Mouse (Mus musculus) CH12.LX (cell line): ENCODE results near the gene Slc43a3. TPM values are rescaled to one million over a fixed set of nuclear protein-coding genes. Genes with fewer than 3 reads are reported as not detected.
A peak's percentile ranks its signal among the peaks of the same experiment; 100 is the strongest.

Experiments used
- DNase-seq: peaks from one replicate; pipeline ENCODE4 v3.0.0-alpha.2; 2013; ENCODE audit errors: extremely low read depth
- H3K27ac ChIP-seq: 2 replicates; pipeline ENCODE4 v1.5.1; 2012; ENCODE audit warnings: low read depth, mild to moderate bottlenecking, control low read depth, moderate library complexity; ENCODE audit not compliant: insufficient read depth
- H3K27me3 ChIP-seq: replicated peaks from 2 replicates; pipeline ENCODE3; 2012; ENCODE audit warnings: inconsistent platforms
- H3K36me3 ChIP-seq, 2 experiments: replicated peaks in 1 of 2; 2 replicates each; pipeline versions ENCODE3 to v1.6.1; 2012; ENCODE audit warnings: inconsistent platforms in 1 of 2, low read length in 1 of 2, mild to moderate bottlenecking in 1 of 2, mixed read lengths in 1 of 2, moderate library complexity in 1 of 2; ENCODE audit not compliant: control insufficient read depth in 1 of 2, insufficient read depth in 1 of 2
- H3K4me1 ChIP-seq, 2 experiments: 2 replicates each; pipeline ENCODE4 v1.6.1; 2012; ENCODE audit warnings: inconsistent platforms in 1 of 2, moderate library complexity in 1 of 2; ENCODE audit not compliant: insufficient read depth in 2 of 2, control insufficient read depth in 1 of 2
- H3K4me2 ChIP-seq: 2 replicates; pipeline ENCODE4 v1.6.1; 2012; ENCODE audit warnings: low read depth, mild to moderate bottlenecking, control low read depth; ENCODE audit not compliant: poor library complexity, insufficient read depth, severe bottlenecking
- H3K4me3 ChIP-seq, 3 experiments: fragments of 150-350 bp in 1 of 3; sonication (generic) in 1 of 3; replicated peaks in 1 of 3; 2 replicates each; pipeline versions ENCODE3 to v1.5.1; 2011 to 2012; ENCODE audit warnings: low read depth in 2 of 3, low read length in 2 of 3, mild to moderate bottlenecking in 2 of 3, moderate library complexity in 2 of 3, control low read depth in 1 of 3, improper control_type of control experiment in 1 of 3, inconsistent platforms in 1 of 3, mixed read lengths in 1 of 3; ENCODE audit not compliant: poor library complexity in 1 of 3
- H3K79me2 ChIP-seq: replicated peaks from 2 replicates; pipeline ENCODE4 v1.6.1; 2012; ENCODE audit warnings: mild to moderate bottlenecking, moderate library complexity; ENCODE audit not compliant: control insufficient read depth, poor library complexity, insufficient read depth, severe bottlenecking; ENCODE audit errors: extremely low read depth
- H3K9ac ChIP-seq: 2 replicates; pipeline ENCODE4 v1.6.1; 2012; ENCODE audit warnings: low read depth, mild to moderate bottlenecking, control low read depth, moderate library complexity; ENCODE audit not compliant: insufficient read depth
- H3K9me3 ChIP-seq: replicated peaks from 2 replicates; pipeline ENCODE3; 2012; ENCODE audit warnings: low read length, inconsistent platforms, mixed read lengths
- CHD1 ChIP-seq: IDR thresholded peaks from 2 replicates; pipeline ENCODE4 v1.6.1; 2012; ENCODE audit warnings: low read depth, low read length, improper control_type of control experiment, inconsistent platforms
- CTCF ChIP-seq, 2 experiments: IDR thresholded peaks in 1 of 2; conservative IDR thresholded peaks in 1 of 2; 2 replicates each; pipeline ENCODE4 v1.5.1; 2011 to 2012; ENCODE audit warnings: low read depth in 2 of 2, low read length in 2 of 2, improper control_type of control experiment in 1 of 2, inconsistent platforms in 1 of 2, mild to moderate bottlenecking in 1 of 2, moderate library complexity in 1 of 2
- E2F4 ChIP-seq: IDR thresholded peaks from 2 replicates; pipeline ENCODE4 v1.6.1; 2011; ENCODE audit warnings: low read depth, low read length, improper control_type of control experiment; ENCODE audit not compliant: insufficient replicate concordance
- ELF1 ChIP-seq: IDR thresholded peaks from 2 replicates; pipeline ENCODE4 v1.6.1; 2014; ENCODE audit warnings: low read depth, mild to moderate bottlenecking, inconsistent platforms, low read length, improper control_type of control experiment
- EP300 ChIP-seq: IDR thresholded peaks from 2 replicates; pipeline ENCODE4 v1.6.1; 2011; ENCODE audit warnings: low read length, improper control_type of control experiment
- ETS1 ChIP-seq: conservative IDR thresholded peaks from 2 replicates; pipeline ENCODE4 v1.6.1; 2012; ENCODE audit warnings: low read depth, mild to moderate bottlenecking, inconsistent platforms, low read length, improper control_type of control experiment, moderate library complexity
- GABPA ChIP-seq: IDR thresholded peaks from 2 replicates; pipeline ENCODE4 v1.6.1; 2012; ENCODE audit warnings: low read depth, low read length, improper control_type of control experiment, inconsistent platforms; ENCODE audit not compliant: insufficient replicate concordance
- HCFC1 ChIP-seq: IDR thresholded peaks from 2 replicates; pipeline ENCODE4 v1.6.1; 2012; ENCODE audit warnings: low read depth, mild to moderate bottlenecking, inconsistent platforms, low read length, improper control_type of control experiment
- JUN ChIP-seq: IDR thresholded peaks from 2 replicates; pipeline ENCODE4 v1.6.1; 2011; ENCODE audit warnings: low read depth, mild to moderate bottlenecking, low read length, improper control_type of control experiment, moderate library complexity; ENCODE audit not compliant: insufficient read depth
- MAFK ChIP-seq: IDR thresholded peaks from 2 replicates; pipeline ENCODE4 v1.6.1; 2011; ENCODE audit warnings: low read length, improper control_type of control experiment; ENCODE audit not compliant: insufficient replicate concordance
- MAX ChIP-seq: IDR thresholded peaks from 2 replicates; pipeline ENCODE4 v1.6.1; 2011; ENCODE audit warnings: low read length, improper control_type of control experiment
- MAZ ChIP-seq: IDR thresholded peaks from 2 replicates; pipeline ENCODE4 v1.6.1; 2012; ENCODE audit warnings: low read depth, mild to moderate bottlenecking, inconsistent platforms, low read length, improper control_type of control experiment, moderate library complexity
- MEF2A ChIP-seq: IDR thresholded peaks from 2 replicates; pipeline ENCODE4 v1.6.1; 2014; ENCODE audit warnings: low read depth, mild to moderate bottlenecking, inconsistent platforms, low read length, improper control_type of control experiment, borderline replicate concordance
- MXI1 ChIP-seq: IDR thresholded peaks from 2 replicates; pipeline ENCODE4 v1.6.1; 2011; ENCODE audit warnings: mild to moderate bottlenecking, low read depth, low read length, improper control_type of control experiment
- MYC ChIP-seq: IDR thresholded peaks from 2 replicates; pipeline ENCODE4 v1.6.1; 2011; ENCODE audit warnings: low read depth, mild to moderate bottlenecking, improper control_type of control experiment, low read length
- NELFE ChIP-seq: IDR thresholded peaks from 2 replicates; pipeline ENCODE4 v1.6.1; 2011; ENCODE audit warnings: low read depth, low read length, improper control_type of control experiment
- NRF1 ChIP-seq: IDR thresholded peaks from 2 replicates; pipeline ENCODE4 v1.6.1; 2014; ENCODE audit warnings: low read depth, mild to moderate bottlenecking, inconsistent platforms, low read length, improper control_type of control experiment, moderate library complexity
- PAX5 ChIP-seq: IDR thresholded peaks from 2 replicates; pipeline ENCODE4 v1.6.1; 2012; ENCODE audit warnings: low read length, inconsistent platforms, mixed read lengths
- POLR2A ChIP-seq: IDR thresholded peaks from 2 replicates; pipeline ENCODE4 v1.6.1; 2011; ENCODE audit warnings: low read depth, mild to moderate bottlenecking, improper control_type of control experiment, low read length
- POLR2AphosphoS2 ChIP-seq: IDR thresholded peaks from 2 replicates; pipeline ENCODE4 v1.6.1; 2011; ENCODE audit warnings: low read depth, low read length, improper control_type of control experiment
- RAD21 ChIP-seq: IDR thresholded peaks from 2 replicates; pipeline ENCODE4 v1.6.1; 2011; ENCODE audit warnings: low read depth, mild to moderate bottlenecking, low read length, improper control_type of control experiment, moderate library complexity
- RCOR1 ChIP-seq: conservative IDR thresholded peaks from 2 replicates; pipeline ENCODE4 v1.6.1; 2012; ENCODE audit warnings: low read depth, mild to moderate bottlenecking, inconsistent platforms, low read length, improper control_type of control experiment
- SIN3A ChIP-seq: IDR thresholded peaks from 2 replicates; pipeline ENCODE4 v1.6.1; 2012; ENCODE audit warnings: low read length, improper control_type of control experiment, inconsistent platforms
- TBP ChIP-seq: conservative IDR thresholded peaks from 2 replicates; pipeline ENCODE4 v1.6.1; 2011; ENCODE audit warnings: low read depth, low read length, improper control_type of control experiment
- TCF12 ChIP-seq: IDR thresholded peaks from 2 replicates; pipeline ENCODE4 v1.6.1; 2014; ENCODE audit warnings: low read depth, mild to moderate bottlenecking, inconsistent platforms, low read length, improper control_type of control experiment
- USF2 ChIP-seq: conservative IDR thresholded peaks from 2 replicates; pipeline ENCODE4 v1.6.1; 2011; ENCODE audit warnings: low read depth, low read length, improper control_type of control experiment
- ZC3H11A ChIP-seq: IDR thresholded peaks from 2 replicates; pipeline ENCODE4 v1.6.1; 2012; ENCODE audit warnings: low read depth, mild to moderate bottlenecking, inconsistent platforms, low read length, improper control_type of control experiment
- ZKSCAN1 ChIP-seq: IDR thresholded peaks from 2 replicates; pipeline ENCODE4 v1.6.1; 2012; ENCODE audit warnings: low read depth, inconsistent platforms, low read length, improper control_type of control experiment, borderline replicate concordance
- ZMIZ1 ChIP-seq: IDR thresholded peaks from 2 replicates; pipeline ENCODE4 v1.6.1; 2012; ENCODE audit warnings: low read depth, mild to moderate bottlenecking, inconsistent platforms, low read length, improper control_type of control experiment
- ZNF384 ChIP-seq: IDR thresholded peaks from 2 replicates; pipeline ENCODE4 v1.6.1; 2012; ENCODE audit warnings: low read depth, low read length, improper control_type of control experiment, inconsistent platforms
- dilution Hi-C: fragments of 300-500 bp; cut with MboI; formaldehyde crosslinking; loops from 2 replicates; pipeline ENCODE4 v1.14.3; 2020; ENCODE audit warnings: low sequenced_read_pairs; ENCODE audit not compliant: extremely low pct_unique_long_range_greater_than_20kb, extremely low pct_ligation_motif_present
- in situ Hi-C: fragments of 300-500 bp; cut with MboI; formaldehyde crosslinking; loops from 3 replicates; pipeline ENCODE4 v1.14.3; 2019; ENCODE audit warnings: low sequenced_read_pairs, low pct_ligation_motif_present, low pct_unique_long_range_greater_than_20kb, mixed read lengths
- polyA plus RNA-seq: library from polyadenylated mRNA; unstranded; fragments of >175 nt; gene quantifications from 2 replicates; pipeline ENCODE4 v1.2.1, GENCODE M21; 2012; ENCODE audit warnings: low read depth; ENCODE audit not compliant: insufficient read length
- total RNA-seq, 2 experiments: library from RNA; depleted of rRNA; stranded (reverse); fragments of 300-350 nt in 1 of 2; fragments of >200 nt in 1 of 2; gene quantifications; 2 replicates each; pipeline ENCODE4 v1.2.3; 2012 to 2014

Gene Slc43a3
- total and polyA plus RNA-seq, 3 experiments = 136 to 174 (median 163) TPM

- 0 out of 2 replicates have a peak, but pooled peaks have one; percentile 19 for TF ChIP-seq ZMIZ1
- peak; percentile 79 for TF ChIP-seq TCF12
- TF ChIP-seq ELF1 = peak; percentile 68
- TF ChIP-seq MXI1 = peak; percentile 82; the same call in 1 of the 2 replicates
These were observed 31.1 kb downstream of the Slc43a3 start (continued) for GRCm38 (mm10) chr2:84967318-84967991.

- no peak overlapping the region for H3K9ac ChIP-seq
These were observed 39.2 kb downstream of the Slc43a3 start for GRCm38 (mm10) chr2:84975580-84975979.

GRCm38 (mm10) chr2:84980188-84980587 is 43.8 kb downstream of the Slc43a3 start, which contains the start of gene Prg2:
TSS of gene Prg2 (plus strand) at chr2:84980461.
- Histone ChIP-seq H3K4me1 (peaks cover 0 to 18% of the 10 kb centered on the region in 2 experiments; a peak in 2 of 4 replicates), H3K9ac (no peak within 1 kb of the TSS), H3K27ac (no peak within 1 kb of the TSS), H3K79me2 (no peaks in the 10 kb centered on the region), H3K27me3 (no peaks in the 10 kb centered on the region), H3K4me3 (no peak within 1 kb of the TSS), H3K4me2 (no peak within 1 kb of the TSS; the same call in 1 of the 2 replicates), H3K9me3 (no peaks in the 10 kb centered on the region), H3K36me3 (no peaks in the 10 kb centered on the region)
- no peak for DNase-seq
- dilution Hi-C loops = no loop called here
- TF ChIP-seq ELF1 (no peak), MAFK (no peak), CHD1 (no peak), PAX5 (no peak), ZKSCAN1 (no peak), RAD21 (no peak), TCF12 (no peak), JUN (no peak), RCOR1 (no peak), ZC3H11A (no peak), TBP (no peak), POLR2AphosphoS2 (no peak), EP300 (no peak), GABPA (no peak), CTCF (conservative IDR thresholded peaks at IDR 0.05 in 1 of 2, IDR thresholded peaks at IDR 0.05 in 1 of 2; ENCODE audit: low read depth in 2 of 2, low read length in 2 of 2) (no peak), ETS1 (no peak), E2F4 (no peak), MAX (no peak)
- in situ Hi-C loops = no loop called here

More at GRCm38 (mm10) chr2:84975580-84975979, 39.2 kb downstream of the Slc43a3 start:
- H3K27me3 ChIP-seq = no peaks in the 10 kb centered on the region
- H3K9me3 ChIP-seq = no peaks in the 10 kb centered on the region
- DNase-seq = no peak
- no peak overlapping the region for H3K4me3 ChIP-seq
- H3K27ac ChIP-seq = no peak overlapping the region
- H3K36me3 ChIP-seq = no peaks in the 10 kb centered on the region
- peaks cover 0 to 13% of the 10 kb centered on the region in 2 experiments; a peak in 2 of 4 replicates for H3K4me1 ChIP-seq
- H3K79me2 ChIP-seq = no peaks in the 10 kb centered on the region
- dilution Hi-C loops (no loop called here), in situ Hi-C loops (no loop called here)
- no peak overlapping the region for H3K4me2 ChIP-seq
- TF ChIP-seq MAZ (no peak), POLR2A (no peak), HCFC1 (no peak), ZNF384 (no peak), GABPA (no peak), MAX (no peak), MXI1 (no peak), ZC3H11A (no peak), EP300 (no peak), CTCF (conservative IDR thresholded peaks at IDR 0.05 in 1 of 2, IDR thresholded peaks at IDR 0.05 in 1 of 2; ENCODE audit: low read depth in 2 of 2, low read length in 2 of 2) (no peak), MYC (no peak), MEF2A (no peak), ELF1 (no peak), NRF1 (no peak), NELFE (no peak), SIN3A (no peak), ZMIZ1 (no peak), USF2 (no peak)
